Mouse (Mus musculus) cerebellum, adult 18-20 months (tissue): ENCODE results near the gene Prkar1b.

Experiments
- DNase-seq, 2 experiments: peaks; one replicate each; pipeline ENCODE4 v3.0.0; 2021

Gene Prkar1b

DNA sequence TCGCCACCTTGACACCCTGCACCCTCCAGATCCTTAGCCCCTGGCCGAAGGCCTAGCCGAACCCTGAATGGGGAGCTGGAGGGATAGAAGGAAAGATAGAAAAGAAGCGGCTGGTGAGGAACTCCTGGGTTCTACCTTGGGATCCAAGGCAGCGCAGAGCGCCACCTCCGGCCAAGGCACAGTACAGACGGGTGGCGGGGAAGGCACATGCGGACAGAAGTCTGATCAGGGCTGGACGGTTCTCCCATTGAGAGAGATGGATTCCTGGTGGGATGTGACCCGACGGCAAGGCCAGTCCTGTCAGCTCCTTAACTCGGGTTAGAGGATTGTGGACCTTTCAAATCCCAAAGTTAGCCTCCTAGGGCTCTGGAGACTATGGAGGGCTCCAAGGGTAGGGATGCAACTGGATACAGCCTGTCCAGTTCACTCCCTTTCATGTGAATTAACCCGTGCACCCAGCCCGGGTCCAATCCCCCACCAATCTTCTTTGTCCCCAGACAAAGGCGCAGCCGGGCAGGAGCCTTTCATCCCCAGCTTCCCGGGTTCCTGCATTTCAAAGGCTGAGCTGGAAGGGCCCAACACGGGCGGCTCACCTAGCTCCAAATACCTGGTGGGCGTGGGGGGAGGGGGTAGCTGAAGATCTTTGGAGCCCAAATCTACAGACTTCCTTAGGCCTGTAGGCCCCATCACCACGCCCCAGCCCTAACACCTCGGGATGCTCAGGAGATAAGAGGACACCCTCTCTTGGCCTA lies 153.3 kb downstream of the Prkar1b start:
- peak; percentile 71 to 74 for DNase-seq

DNA sequence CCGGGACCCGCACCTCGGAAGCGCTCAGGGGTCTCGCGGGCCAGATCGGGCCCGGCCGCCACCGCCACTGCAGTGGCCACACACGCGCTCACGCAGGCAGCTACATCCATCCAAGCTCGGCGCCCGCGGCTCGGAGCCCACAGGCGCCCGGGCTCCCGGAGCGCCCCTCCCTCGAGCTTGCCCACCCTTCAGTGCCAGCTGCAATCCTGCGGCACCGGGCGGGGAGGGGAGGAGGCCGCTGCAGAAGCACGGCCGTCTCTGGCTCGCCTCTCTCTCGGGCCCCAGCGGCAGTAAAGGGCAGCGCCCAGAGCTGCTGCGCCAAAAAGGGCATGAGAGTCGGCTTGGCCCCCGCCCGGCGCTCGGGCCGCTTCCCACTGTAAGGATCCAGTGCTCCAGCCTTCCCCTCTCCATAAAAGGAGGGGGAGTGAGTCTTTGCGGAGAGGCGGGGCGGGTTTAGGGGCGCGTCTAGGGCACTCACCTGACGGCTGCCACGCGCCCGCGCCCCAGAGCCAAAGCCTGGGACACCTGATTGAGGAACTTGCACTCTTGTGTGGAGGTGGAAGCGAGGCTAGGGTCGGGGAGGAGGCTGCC lies 154.0 kb downstream of the Prkar1b start:
- peak; percentile 76 to 77 for DNase-seq

DNA sequence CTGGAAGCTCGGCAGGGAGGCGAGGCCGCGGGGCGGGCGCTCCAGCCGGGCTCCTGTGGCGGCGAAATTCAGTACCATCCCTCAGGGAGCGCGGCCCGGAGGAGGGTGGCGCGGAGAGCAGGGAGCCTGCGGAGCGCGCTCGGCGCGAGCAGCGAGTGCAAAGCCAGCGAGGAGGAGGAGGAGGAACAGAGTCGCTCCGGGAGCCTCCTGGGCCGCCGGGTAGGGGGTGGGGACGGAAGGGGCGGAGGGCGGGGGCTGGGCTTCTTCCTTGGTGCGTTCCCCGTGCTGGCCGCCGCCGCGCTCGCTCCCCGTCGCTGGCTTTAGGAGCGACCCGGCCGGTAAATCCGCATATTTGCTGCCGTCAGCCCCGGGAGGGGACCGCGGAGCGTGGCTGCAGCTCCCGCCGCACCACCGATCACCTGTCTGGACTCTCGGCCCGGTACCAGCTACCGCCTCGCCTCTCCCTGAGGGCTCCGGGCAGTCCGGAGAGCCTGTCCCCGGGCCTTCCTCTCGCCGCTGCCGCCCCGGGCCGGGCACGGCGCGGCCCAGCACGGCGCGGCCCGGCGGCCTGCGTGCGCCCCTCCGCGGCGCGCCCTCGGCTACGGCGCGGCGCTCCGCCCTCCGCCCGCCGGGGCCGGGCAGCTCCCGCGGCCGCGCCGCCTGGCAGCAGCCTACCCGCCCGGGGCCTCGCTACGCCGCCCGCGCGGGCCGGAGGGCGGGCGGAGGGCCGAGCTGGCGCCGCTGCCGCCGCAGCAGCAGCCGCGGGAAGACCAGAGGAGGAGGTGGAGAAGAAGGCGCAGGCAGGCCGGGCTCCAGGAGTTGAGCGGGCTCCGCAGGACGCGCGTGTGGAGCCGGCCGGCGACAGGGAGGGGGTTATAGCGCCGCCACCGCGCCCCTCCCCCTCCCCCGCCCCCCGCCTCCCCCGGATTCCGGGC lies 154.7 kb downstream of the Prkar1b start:
- peak; percentile 54 to 77 for DNase-seq

DNA sequence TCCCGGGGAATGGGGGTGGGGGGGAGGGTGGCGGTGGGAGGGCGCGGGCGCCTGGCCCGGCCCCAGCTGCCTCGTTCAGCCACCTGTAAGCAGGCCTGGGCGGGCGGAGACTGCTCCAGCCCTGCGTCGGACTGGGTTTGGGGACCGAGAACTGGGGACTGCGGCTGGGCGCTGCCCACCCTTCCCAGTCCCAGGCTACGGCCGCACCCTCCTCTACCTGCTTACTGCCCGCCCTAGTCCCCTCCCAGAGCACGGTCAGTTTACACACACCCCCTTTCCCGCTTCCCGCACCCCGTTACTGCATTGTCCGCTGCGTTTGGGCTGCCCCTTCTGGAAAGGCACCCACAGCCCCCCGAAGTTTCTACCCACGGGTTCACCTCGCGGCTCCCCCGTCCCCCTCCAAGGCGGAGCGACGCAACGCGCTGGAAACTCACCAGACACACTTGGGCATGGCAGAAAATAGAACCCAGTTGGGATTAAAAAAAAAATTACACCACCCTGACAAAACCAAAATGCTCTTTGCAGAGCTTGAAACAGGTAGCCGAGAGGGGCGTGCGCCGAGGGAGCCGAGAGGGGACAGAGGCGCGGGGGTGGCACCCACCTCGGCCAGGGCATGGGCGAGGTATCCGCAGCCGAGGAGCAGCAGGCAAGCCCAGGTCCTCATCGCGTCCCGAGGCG lies 155.6 kb downstream of the Prkar1b start:
- peak; percentile 22 to 34 for DNase-seq

DNA sequence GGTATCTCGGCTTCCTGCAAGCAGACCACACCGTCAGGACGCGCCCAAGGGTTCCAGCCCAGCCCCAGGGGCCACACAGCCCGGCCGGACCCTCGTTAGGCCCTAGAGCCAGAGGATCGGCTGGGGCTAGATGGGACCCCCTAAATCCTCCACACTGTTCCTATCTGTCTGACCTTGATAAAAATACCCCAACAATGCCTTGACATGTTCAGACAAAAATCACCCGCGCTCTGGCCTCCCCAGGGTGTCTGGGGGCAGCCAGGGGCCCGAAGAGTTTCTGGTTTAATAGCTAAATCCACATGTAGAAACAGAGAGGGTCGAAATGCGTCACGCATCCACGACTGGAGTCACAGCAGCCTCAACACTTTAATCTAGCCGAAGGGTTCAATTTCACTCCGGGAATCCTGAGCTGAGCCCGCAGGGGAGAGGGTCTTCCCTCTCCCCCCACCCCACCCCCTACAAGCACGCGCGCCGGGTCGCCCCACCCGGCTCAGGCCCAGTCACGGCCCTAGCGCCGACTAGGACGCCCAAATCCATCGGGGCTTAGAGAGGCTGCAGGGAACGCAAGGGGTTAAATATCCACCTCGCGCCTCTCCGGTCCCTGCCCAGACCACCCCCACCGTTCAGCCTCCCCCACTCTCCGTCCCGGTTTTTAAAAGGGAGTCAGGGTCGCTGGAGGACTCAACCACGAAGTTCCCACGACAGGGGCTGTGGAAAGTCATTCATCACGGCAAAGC lies 156.3 kb downstream of the Prkar1b start:
- DNase-seq: no peak

DNA sequence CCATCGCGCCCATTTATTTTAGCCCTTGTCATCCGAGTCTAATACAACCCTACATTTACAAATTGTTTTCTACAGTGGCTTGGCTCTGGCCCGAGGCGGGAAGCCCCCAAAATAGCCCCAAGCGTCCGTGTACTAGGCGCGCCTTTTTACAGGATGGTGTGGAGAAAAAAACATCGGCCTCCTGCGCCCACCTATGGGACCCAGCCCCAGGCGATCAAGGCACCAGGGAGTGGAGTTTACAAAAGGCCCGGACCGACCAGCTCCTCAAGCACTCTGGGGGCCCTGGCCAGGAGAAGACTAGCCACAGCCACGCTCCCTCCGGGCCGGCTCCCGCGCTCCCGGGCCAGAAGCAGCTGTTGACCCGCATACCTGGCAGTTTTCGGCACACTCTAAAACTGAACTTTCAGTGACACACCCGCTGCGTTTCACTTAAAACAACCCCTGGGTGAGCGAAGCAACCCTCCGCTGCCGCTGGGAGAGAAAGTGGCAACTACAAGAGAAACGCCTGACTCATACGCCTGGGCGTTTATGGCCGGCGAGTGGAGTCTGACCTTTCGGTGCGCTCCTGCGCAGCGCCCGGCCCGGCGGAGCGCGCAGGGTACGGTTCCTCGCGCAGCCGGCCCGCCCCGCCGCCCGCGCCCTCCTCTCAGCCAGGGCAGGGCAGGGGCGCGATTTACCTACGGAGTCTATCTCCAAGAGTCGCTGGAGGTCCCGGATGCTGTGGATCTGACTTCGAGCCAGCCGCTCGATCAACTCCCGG lies 157.0 kb downstream of the Prkar1b start:
- peak in 1 of 2 experiments; percentile 26 for DNase-seq

DNA sequence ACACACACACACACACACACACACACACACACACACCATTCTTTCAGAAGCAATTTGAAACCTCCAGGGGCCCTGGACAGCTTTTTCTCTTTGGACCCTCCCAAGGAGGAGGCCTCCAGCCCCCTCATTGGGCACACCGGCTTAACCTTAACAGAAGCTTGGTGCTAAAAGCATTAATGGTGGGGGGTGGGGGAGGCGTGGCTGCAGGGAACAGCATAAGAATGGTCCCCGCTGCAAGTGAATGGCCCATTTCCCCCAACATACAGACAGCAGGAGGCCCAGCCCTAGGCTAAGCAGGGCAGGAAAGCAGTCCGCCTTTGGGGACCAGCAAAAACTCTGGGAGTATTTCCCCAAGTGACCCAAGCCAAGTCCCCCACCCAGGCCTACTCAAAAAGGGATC lies 158.1 kb downstream of the Prkar1b start:
- no peak for DNase-seq

DNA sequence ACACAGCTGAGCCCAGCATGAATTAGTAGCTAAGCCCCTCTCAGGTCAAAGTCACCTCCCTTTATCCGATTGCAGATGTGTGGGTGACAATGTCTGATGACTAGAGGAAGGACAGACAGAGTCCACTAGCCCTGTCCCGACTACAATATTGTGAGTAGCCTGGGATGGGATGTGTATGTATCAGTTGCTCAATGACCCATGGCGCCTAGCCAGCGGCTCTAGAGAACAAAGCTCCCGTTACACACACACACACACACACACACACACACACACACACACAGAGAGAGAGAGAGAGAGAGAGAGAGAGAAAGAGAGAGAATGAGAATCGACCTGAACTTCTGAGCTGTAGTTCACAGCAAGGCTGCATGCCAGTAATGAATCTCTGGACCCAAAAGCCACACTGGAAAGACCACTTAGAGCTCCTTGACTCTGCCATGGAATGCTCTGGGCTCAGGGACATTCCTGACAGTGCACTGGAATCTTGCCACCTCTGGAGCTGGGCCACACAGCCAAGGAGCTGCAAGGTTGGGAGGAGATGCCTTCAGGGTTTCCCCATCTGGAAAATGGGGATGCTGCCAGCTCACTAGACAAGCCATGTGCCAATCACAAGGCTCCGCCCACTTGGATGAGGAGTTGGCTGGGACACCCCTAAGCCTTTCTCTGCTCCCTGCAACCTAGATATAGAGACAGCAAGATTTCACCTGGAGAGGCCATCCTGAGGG lies 159.0 kb downstream of the Prkar1b start:
- peak; percentile 24 to 26 for DNase-seq

DNA sequence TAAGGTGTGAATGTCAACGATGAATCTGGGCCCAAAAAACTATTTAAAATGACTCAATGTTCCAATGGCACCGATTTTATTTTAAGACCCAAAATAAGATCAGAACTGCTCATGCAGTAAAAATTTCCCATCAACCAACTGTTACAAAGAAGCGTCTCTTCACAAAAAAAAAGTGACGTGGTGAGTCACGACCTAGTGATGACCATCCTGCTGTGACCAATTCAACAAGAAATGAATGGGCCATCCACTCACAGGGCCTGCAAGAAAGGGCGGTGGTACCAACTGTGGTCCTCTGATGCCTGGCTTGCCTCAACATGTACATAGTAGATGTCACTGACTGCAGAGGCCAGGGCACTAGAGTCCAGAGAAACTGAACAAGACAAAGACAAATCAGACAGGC lies 160.2 kb downstream of the Prkar1b start:
- DNase-seq: no peak

DNA sequence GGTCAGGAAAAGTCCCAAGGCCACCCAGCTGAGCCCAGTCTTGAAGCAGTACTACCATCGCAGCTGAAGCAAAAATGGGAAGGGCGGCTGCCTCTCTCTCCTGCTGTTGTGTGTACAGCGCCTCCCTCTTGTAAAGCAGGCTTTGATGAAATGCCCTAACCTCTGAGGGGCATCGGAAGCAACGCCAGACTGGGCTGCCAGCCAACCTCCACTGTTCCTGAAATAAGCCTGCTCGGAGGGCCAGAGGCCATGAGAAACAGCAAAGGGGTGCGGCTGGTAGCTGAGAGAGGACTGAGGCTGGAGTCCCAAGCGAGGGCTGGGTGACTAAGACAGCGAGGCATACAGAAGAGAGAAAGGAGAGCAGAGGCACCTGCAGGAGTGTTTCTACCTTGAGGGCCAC lies 161.0 kb downstream of the Prkar1b start:
- DNase-seq: peak in 1 of 2 experiments; percentile 18

DNA sequence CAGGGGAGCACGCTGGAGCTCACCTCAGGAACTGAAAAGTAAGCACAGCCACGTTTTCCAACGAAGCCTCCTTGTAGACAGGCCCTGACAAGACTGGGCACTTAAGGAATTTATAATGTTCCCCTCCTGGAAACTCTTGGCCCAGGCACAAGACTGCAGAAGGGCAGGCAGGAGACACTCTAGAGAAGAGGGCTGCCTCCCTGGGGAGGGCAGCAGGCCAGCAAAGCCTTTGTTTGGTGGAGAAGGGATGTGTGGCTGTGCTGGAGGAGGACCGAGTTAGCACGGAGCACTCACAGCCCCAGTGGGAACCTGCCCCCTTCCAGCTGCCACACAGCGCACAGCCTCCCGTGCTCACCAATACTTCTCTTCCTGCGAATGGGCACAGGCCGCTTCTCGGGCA lies 161.8 kb downstream of the Prkar1b start:
- DNase-seq: no peak

DNA sequence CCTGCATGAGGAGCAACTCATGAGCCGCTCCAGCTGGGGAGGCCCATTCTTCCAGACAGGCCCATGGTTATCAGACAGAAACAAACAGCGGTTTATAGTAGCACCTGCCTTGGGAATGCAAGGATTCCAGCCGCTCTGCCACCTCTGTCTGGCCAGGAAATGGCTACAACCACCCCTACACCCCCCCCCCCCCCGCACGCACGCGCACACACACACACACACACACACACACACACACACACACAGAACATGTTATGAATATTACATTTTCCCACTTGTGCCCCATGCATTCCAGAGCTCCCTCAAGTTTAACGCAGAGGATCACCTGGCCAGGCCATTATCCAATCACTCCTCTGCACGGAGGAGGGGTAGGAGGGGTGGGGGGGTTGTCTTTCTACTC lies 167.9 kb downstream of the Prkar1b start:
- no peak for DNase-seq

DNA sequence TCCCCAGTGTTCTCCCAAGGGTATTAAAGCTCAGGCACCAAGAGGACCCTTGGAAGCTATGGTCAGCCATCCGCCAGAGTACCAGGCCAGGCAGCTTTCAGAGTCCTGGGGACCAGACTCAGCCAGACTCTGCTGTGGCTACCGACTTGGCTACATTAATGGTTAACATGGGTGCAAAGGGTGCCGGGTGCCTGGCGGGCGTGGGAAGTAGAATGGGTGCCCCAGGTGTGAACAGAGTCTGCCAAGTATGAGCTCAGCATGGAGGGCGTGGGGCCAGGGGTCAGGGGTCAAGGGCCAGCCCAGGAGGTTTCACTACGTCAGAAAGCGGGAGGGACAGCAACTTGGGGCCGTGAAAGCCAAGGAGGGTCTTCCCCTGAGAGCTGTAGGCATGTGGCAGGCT lies 169.2 kb downstream of the Prkar1b start:
- no peak for DNase-seq

DNA sequence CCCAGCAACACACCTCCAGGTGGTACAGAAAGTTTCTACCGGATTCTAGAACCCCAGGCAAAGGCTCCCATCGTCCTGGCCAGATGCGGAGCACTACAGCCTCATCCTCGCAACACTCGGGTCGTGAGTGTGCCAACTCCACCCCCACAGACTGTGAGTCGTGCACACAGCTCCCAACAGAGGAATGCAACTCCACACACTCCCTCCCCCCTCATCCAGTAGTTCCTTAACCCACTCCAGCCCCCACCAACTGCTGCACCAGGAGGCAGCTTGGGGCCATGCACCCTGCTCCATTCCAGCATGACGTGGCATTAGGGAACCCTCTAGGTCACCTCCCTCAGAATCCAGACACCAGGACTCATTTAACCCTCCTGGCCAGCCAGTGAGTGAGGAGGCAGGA lies 170.0 kb downstream of the Prkar1b start:
- no peak for DNase-seq

DNA sequence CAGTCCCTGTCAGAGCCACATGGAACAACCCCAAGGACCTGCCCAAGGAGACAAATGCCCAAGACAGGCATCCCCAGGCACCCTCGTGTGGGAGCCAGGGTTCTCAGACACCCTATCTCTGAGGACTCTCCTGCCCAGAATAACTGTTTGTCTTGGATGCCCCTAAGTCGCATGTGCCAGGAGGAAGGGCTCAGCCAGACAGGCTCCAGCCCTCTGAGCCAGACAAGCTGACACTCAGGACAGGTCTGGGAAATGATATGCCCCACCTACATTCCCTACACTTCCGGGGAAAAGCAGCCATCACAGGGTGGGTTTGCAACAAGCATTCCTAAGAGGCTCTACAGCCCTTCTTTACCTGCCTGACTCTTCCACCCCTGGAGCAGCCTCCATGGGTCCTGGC lies 172.0 kb downstream of the Prkar1b start:
- DNase-seq: no peak

DNA sequence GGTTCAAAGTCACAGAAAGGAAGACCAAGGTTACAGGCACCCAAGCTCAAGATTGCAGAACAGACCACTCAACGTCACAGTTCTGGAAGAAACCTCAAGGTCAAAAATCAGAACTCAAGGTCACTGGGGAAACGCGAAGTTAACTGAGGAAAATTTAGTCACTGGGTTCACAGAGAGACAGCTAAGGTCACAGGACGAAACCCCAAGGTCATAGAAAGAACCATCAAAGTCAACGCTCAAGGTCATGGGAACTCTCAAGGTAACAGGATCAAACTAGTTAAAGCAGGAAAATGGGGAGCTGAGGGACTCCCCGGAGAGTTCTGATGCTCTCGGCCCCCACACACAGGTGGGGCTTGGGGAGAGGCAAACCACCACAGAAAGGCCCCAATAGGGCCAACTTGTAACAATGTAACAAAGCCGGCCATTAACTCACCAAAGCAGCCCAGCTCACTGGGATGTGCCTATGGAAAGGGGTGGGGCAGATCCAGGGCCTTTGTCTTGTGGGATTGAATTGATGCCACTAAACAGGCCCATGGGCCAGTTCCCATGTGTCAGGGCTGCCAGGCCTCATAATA lies 174.8 kb downstream of the Prkar1b start:
- DNase-seq: no peak

DNA sequence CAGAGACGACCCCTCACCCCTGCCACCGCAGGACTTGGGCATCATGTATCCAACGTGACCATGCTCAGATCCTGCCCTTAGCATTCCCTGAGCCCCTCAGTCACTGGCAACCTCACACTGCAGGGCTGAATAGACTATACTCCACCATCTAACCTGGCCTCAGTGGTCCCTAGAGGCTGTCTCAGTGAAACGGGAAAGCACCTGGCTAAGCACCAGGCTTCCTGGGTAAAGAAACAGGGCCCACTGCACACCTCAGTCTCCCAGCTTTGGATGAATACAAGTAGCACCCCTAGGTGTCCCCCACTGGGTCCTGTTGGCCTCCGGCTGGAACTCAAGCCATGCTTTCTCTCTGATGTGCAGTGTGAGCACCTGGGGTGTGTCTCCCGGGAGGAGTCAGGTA lies 176.3 kb downstream of the Prkar1b start:
- no peak for DNase-seq

DNA sequence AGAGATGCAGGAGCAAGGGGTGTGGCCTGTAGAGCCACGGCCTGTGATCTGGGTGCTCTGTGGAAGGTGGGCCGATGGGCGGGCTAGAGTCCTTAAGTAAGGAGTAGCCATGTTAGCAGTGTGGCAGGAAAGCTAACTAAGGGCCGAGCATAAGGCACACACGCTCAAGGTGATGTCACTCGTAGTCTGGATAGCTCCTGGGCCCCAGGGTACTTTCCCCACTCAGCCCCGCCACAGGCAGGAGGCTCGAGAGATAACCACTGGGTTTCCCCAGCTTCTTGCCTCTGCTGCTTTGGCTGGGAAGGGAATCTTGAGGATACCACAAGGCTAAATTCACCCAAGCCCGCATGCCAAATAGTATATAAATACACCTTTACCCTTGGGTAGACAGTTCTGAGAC lies 178.4 kb downstream of the Prkar1b start:
- no peak for DNase-seq

DNA sequence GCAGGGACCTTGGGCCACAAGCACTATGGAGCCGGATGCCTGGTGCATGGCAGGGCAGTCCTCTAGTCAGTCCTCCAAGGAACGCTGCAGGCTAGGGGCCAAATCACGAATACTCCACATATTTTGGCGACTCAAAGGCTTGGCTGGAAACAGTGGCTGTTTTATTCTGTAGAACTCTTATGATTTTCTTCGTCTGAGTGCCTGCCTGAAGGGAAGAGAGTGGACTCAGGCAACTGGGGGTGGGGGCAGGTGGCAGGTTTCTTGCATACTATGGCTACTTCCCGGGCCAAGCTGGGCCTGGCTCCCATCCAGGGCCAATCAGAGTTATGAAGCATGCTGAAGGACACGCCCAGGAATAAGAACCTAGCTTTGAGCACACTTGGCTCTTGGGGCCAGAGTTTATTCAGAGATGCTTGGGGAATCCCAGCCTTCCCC lies 179.7 kb downstream of the Prkar1b start:
- no peak for DNase-seq
